Mouse (Mus musculus) liver, embryonic 14.5 days (tissue): Measurements from ENCODE around the gene Ccdc187.

Experiments
- CTCF ChIP-seq: IDR thresholded peaks from 2 replicates; pipeline ENCODE4 v1.5.1; 2016; ENCODE audit warnings: antibody characterized with exemption, low read depth, control low read depth
- EP300 ChIP-seq: IDR thresholded peaks from 2 replicates; pipeline ENCODE4 v1.6.1; 2016; ENCODE audit warnings: antibody characterized with exemption, low read depth

- TF ChIP-seq CTCF (no peak), EP300 (no peak)
Measured at GRCm38 (mm10) chr2:26339204-26339551, 44.8 kb upstream of the Ccdc187 start.
